Mouse (Mus musculus) spleen, postnatal 14 days (tissue): ENCODE measurements at regions not wholly inside any gene's neighbourhood (a gene's known extent, or its start where the extent isn't known, plus 50 kb on each side); places are given as distances from the start of the nearest gene placed in this dataset.

Experiments
- DNase-seq, 2 experiments: peaks; one replicate each; pipeline ENCODE4 v3.0.0; 2021 to 2022; ENCODE audit warnings: low spot score in 2 of 2

DNA sequence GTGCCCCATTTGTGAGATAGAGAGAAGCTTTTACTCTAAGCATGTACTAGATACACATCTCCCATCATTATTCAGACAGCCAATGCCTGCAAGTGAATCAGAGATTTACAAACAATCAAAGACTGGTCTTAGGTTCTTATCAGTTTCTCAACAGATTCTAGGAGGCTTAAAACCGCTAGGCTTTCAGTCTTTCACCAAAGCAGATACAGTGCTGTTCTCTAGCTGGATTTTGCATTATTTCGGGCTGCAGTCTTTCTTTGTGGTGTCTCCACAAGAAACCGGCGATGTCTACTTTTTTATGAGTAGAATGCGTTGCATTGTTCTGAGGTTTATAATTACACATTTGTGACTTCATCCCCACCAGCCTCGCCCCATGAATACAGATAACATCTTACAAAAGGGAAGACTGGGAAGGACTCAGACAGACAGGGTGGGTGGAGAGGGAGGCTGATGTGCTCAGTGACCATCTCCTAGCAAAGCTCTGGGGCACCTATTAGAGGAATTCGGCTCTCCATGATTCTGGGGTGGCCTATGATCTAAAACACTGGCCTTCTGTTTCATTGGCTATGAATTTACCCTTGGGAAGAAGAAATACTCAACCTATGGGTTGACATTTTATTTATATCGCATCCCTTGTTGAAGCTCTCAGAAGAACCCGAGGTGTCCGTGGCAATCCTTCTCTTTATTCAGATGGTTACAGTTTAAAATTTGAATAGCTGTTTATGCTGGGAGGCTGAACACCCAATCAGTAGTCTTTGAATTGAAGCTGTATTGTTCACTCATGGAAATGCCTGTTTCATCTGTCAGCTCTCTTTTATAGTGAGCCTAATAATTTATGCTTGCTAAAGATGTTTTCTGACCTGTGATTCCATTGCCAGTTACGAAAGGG is 343.8 kb downstream of the Tmem161b start:
- no peak for DNase-seq

DNA sequence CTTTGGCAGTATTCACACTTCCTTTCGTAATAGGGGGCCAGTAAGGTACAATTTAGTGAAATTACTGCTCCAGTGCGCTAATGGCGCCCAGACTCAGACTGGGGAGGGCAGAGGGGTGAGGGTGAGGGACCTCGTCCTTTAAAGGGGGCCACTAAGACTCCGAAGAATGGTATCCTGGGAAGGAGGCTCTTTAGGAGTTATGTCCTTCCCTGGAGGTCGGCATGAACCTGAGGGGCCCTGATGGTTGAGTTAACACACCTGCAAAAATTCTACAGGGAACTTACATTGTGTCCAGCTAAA is 344.4 kb downstream of the Tmem161b start:
- no peak for DNase-seq

DNA sequence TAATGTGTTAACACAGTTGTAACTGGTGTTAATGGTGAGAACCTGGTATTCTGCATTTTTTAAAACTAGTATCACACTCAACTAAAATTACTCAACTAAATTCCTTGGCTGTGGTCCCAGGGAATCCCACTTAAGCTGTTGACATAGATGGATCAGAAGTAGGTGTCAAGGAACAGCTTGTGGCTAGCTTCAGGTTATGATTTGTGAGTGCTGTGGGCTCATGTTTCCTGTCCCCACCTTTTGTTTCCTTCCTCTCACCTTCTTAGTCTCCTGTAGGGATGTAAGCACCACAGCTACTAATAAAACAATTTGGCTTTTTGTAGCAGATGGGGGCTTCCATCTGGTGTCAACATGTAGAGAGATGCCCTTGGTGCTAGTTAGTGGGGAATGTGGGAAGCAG is 347.3 kb downstream of the Tmem161b start:
- DNase-seq, result no peak

DNA sequence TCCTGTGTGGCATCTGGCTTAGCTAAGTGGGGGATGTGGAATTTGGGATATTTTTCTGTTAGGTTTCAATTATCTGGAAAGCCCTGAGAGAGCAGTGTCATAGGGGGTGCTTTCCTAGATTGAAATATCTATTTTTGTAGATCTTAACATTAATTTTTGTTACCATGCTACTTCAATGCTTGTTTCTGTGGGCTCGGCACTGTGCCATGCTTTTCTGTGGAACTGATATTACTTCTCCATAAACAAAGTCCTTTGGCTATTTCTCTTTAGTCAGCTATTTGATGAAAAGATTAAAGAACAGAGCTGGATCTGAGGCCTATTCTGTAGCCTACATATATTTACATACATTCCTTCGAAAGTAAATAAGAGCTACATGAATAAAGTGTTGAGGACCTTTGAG is 348.1 kb downstream of the Tmem161b start:
- no peak for DNase-seq

DNA sequence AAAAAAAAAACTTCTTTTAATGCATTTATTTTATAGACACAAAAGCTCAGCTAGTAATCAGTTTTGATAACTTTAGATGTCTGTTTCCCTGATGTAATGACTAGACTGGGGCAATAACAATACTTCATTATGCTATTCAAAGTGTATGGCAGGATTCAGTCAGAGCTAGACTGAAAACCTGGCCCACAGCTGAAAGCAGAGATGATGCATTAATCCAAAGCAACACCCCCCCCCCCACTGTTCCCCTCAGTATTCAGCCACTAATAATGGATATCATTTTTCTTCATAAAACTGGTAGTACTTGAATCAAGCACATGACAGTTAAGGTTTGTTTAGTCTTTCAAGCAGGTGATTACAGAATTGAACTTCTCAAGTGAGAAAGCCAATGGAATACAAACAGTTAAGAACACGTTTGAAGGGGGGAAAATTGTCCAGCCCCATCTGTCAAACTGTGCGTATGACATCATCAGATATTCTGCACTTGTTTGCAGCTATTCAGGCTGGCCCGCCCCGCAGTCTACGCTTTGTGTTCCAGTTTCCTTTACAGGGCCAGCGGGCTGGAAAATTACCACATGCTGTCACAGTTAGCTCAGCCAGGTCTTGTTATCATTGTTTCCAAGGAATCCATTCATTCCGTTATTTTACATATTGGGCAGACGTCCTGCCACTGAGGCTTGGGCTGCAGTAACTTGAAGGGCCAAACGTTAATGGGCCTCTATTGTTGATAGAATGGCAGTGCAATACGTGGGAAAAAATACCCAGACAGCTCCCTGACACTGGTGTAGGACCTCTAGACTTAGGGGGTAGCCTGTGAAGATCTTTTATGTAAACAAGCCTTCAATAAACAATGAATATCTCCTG is 349.1 kb downstream of the Tmem161b start:
- DNase-seq, result no peak

DNA sequence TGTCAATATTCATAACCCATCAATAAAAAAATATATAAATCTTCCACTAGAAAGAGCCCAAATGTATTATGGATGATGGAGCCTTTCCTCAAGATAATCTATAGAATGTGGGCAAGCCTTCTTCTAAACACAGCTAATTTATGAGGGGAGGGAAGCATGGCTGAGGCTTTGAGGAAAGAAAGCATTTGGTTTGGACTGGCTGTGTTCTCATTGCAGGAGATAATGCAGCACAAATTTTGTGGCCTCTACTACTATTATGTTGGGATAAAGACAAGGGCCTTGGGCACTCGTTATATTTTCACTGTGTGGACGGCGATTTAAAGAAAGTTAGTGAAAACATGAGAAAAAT is 349.7 kb downstream of the Tmem161b start:
- no peak for DNase-seq

DNA sequence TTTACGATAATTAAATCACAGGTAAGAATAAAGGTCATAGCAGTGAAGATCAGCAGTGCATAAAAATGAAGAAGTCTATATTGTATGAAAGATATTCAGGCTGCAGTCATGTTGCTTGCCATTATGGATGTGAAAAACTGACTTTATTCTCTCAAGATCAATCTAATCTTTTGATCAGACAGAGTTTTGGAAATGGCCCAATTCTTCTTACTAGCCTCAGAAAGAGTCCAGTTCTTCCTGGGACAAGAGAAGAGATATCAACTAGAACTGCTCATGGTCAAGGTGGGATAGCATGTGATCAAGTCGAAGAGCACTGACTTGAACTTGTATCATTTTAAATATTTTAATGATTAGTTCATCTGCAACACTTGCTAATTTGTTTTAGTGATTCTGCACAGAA is 350.1 kb downstream of the Tmem161b start:
- no peak for DNase-seq

DNA sequence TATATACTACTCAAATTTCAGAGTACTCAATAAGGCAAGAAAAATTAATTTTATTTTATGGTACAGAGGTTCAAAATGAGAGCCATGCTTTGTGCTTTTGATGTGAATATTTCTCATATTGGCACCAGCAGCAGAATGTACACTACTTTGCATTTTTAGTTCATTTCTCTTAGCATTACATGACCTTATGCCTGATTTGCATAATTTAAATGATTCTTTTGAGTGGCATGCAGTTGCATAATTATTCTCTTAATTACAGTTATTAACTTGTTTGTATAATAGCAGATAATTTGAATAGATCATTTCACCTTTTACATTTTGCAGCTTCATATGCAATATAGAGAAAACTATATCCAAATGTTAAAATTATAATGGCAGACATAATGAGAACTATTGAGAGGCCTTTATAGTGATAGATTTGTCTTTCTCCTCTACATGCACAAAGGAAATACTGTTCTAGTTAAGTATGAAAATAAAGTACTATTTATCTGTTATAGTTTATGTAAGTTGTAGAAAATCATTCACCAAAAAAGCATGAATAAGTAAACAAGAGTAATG is 374.6 kb downstream of the Tmem161b start:
- no peak for DNase-seq

DNA sequence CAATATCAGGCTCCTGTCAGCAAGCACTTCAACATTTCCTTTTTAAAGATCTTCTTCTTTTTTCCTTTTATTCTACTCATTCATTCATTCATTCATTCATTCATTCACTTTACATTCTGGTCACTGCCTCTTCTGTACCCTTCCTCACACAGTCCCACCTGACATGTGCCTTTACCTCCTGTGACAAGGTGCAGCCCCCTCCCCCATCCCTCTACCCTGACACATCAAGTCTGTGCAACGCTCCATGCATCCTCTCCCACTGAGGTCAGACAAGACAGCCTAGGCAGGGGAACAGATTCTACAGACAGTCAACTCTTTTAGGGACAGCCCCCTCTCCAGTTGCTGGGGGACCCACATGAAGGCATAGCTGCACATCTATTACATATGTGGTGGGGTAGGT is 380.5 kb downstream of the Tmem161b start:
- no peak for DNase-seq

DNA sequence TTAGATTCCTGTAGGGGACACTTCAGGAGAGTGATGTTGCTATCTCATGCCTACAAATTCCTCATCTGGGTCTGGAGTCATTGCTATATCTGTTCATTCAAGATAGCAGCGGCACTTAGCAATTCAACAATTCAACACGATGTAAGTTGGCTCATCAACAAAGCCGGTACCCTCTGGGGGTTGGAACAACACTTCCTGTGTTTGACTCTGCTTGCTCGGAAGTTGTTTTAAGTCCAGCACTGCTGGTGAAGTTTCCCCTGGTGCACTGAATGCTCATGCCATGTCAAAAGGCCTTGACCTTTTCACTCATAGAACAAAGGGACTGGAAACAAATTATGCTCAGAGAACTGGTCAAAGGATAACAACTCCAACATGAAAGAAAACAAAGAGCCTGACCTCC is 390.4 kb downstream of the Tmem161b start:
- DNase-seq, result no peak

DNA sequence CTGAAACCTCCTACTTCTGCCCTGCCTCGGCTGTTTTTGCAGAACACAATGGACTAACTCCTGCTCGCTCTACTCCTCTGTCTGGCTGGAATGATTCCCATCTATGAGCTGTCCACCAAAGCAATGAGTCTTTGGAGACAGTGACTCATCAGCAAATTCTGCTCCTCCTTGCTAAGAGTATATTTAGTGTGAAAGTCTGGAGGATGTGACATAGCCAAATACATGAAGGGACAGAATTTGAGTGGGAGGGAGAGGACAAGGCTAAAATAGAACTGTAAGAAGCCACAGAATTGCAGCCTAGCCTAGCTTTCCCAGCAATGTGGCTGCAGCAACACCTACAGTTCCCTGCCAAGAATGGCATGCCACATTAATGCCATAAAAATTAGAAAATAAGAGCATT is 390.9 kb downstream of the Tmem161b start:
- no peak for DNase-seq

DNA sequence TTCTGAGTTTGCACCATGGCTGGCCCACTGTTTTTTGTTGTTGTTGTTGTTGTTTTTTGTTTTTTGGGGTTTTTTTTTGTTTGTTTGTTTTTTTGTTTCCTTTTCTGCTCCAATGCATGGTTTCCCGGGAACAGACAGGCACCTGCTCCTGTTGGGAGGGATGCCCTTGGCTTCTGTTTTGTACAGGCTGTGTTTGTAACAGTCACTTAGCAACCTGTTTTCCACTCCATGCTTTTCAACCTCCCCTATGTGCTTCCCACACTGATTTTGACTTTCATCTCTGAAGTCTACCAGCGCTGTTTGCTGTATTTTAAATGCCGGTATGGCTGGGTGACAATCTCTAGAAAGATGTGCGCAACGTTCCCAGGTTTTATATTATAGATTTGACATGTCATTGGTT is 402.6 kb downstream of the Tmem161b start:
- DNase-seq, result no peak

DNA sequence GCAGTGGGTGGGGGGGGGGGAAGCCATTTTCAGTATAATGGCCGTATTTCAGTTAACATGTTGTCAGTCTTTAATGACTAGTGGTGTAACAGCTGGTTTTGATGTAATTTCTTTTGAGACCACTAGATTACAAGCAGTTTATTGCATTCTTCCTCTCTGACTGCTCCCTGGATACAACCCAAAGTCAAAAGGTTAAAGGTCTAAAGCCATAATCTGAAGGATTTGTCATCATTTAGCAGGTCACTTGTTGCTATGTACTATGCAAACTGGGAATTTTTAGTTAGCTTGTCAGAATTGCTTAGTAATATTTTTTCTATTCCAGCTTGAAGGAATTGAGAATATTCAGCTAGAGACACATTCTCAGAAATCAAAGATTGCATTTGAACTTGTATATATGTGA is 403.4 kb downstream of the Tmem161b start:
- DNase-seq, result no peak

DNA sequence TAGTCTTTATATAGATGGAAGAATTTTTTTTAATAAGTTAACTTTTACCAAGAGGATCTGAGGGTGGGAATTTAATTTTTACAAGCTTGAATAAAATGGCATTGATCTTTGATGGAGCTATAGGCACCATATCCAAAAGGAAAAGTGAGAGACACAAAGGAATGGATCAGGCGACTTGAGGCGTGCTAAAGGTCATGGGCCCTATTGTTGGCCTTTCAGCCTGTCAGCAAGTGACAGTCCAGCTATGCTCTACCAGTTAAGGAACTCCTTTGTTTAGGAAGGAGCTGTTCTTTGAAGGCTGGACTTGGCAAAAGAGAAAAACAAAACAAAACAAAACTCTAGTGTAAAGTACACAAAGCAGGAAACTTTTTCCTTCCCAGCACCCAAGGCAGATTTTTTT is 403.8 kb downstream of the Tmem161b start:
- DNase-seq, result no peak

DNA sequence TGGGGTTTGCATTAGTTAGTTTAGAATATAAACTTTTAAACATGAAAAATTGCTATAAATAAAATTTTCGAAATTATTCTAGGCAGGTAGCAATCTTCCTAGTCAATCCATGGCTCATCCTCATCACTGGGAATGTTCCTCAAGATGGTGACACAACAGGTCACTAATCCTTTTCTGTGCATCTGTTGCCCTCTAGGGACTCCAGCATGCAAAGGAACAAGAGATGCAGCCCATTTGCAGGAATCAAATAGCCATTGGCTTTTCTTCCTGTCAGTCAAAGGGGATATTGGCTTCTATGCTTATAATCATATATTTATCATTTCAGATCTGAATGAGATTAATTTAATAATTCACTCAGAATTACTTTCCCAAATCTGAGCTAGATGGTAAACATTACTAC is 404.3 kb downstream of the Tmem161b start:
- DNase-seq, result no peak

DNA sequence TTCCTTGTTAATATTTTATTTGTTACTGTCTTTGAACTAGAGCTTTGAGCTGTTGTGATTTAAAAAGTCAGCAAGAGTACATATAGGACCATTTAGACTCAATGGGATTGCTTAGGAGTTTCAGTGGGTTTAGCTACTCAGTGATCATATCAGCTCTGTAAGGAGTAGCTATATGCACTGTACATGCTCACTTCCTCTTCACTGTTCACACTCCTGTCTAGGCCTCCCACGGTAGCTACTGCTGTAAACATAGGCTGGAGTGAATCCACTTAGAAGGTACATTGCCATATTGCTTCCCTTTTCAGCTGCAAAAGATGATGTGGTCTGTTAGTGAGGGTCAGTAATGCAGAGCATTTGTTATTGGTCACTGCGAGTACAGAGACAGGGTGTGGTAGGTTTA is 408.6 kb downstream of the Tmem161b start:
- no peak for DNase-seq

DNA sequence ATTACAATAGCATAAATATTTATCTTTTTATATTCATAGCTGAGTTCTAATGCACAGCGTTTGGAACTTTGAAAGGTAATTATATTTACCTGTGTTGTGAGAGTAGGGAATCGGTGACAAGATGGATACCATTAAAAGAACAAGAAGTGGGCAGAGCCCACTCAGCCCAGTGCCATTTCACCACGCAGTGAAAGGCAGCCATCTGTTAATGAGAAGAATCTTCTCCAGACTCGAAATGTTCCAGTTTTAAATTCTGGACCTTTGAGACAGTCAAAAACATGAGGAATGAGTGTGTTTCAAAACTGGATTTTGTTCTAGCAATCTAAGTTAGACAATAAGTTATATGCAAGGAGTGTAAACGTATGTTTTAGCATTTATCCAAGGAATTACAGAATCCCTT is 410.4 kb downstream of the Tmem161b start:
- DNase-seq, result no peak

DNA sequence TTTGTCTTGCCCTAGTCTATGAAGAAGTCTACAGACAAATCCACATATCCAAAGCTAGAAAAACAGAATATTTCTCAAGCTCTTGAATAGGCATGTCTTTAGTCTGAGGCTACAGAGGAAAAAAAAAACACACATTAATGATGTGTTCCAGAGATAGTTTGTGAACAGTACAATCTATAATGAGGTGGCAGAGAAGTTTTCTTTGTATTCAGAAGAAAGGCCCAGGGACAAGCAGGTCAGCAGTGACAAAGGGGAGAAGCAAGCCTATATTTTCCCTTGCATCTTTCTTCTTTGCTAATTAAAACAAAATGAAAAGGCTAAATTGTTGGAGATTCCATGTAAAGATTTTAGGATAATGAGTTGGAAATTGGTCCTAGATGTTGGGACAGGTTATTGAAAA is 414.7 kb downstream of the Tmem161b start:
- no peak for DNase-seq

DNA sequence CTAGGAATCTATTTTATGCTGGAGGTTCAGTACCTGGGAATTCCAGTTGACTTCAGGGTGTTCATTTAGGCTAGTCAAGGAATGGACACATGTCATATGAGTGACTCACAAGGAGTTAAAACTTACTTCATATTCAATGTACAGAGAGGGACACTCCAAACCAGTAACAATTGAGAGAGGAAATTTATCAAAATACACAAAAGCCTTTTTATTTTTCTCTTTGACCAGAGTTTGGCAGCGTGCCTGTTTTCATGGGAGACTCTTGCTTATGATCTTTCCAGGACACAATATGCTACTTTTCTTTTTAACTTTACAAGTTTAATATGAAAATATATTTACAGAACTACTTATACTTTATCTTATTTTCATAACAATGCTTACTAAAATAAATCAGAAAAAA is 415.5 kb downstream of the Tmem161b start:
- DNase-seq, result no peak

DNA sequence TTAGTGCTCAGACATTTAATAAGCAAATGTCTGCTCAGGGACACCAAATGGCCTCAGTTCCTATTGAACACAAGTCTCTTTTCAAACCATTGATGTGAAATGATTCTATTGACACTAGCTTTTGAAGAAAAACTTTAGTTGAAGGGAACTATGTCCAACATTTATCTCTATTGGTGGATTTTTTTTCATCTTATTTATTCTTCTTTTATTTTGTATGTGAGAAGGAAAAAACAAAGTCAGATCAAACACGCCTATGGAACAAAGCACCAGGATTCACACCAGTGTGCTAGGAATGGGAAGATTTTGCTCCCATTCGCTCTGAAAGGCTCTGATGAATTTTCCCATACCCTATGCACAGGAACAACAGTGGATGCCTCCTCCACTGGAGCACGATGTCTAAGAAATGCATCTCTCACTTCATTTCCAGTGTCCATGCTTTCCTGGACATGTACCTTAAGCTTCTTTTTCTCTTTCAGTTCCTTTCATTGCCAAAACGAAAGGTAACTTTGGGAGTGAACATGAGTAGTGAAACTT is 416.4 kb downstream of the Tmem161b start:
- no peak for DNase-seq

DNA sequence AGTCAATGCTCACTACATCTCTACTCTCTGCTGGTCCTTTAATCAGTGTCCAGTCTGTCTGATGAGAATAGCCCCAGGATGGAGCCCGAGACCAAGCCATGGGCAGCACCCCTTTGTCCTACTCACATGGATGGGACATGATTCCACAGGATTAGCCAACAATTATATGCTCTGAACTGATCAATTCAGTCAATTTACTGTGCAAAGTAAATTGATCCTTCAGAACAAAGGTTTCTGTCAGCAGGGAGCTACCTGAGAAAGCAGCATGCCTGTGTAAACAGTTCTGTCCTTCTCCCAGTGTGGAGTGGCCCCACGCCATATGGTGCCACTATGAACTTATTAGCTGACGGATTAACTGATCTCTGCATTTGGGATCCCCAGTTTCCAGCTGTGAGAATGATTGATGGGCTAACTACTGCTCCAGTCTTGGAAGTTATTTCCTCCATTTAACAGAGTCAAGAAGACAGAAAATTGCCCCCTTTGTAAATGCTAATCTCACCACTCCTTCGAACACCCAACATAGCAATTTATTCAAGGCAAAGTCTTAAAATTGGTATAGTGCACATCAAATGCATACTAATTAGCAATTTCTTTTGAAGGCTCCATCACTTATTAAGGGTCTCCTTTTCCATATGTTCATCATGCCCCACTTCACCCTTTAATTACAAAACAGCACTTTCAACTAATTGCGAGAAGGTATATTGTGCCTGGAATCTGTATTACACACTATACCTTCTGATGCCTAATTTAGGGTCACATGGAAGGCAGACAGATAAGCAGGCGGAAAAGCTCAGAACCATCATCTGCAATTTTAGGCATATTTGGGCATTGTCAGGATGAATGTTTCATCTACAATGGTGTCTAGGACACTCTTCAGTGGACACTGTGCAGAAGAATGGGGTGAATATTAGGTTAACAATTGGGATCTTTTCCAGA is 417.3 kb downstream of the Tmem161b start:
- DNase-seq, result no peak

DNA sequence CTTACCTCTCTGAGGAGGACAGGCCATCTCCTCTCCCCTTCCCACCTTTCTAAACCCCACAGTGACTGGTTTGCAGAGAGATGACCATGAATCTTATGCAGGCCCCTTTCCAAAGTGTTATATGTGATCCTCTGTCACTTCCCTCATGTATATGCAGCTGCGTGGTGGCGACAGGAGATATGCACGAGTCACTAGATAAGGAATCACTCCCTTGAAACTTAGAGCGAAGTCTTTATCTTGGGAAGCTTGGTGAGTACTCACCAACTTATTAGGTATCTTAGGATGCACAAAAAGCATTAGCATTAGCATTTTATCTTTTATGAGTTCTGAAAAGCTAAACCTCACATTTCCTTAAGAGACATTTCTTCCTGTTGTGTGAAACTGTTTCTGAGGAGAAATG is 421.9 kb downstream of the Tmem161b start:
- no peak for DNase-seq
